Comparison of ENCODE assay signal across 13 mouse cellular contexts in genomic region chr2:70388645-70389044, GRCm38 (mm10).
DNase-seq lines count a peak whose midpoint lies in the region; ATAC-seq and TF ChIP-seq lines count a peak whose summit lies in the region.
"Had no signal": no experiment of that assay in that cellular context is flagged by ENCODE, and none has a peak within 500 bp of the region (broad histone marks: within the 10 kb centered on the region; RNA-seq: fewer than 3 reads in every experiment).

No protein-coding gene starts in this region.

- WGBS in heart, embryonic 11.5 days (ENCODE audit: insufficient replicate concordance), result 45% methylated on average over 6 of the region's 6 CpGs
- WGBS in kidney, embryonic 14.5 days, result 27% methylated on average over 6 of the region's 6 CpGs
- WGBS in intestine, postnatal 0 days, result 28% methylated on average over 6 of the region's 6 CpGs
- WGBS in midbrain, embryonic 15.5 days, result 41% methylated on average over 6 of the region's 6 CpGs

- TF ChIP-seq CTCF in intestine, postnatal 0 days (IDR thresholded peaks at IDR 0.05; ENCODE audit: low read depth), result no peak

- intact Hi-C loops in left cerebral cortex, postnatal 36 days (cut with DNase I), result no loop called here

- H3K4me2 ChIP-seq in heart, embryonic 11.5 days, result peak overlapping the region; percentile 19
- peak overlapping the region; percentile 15; the same call in 1 of the 2 replicates for H3K4me2 ChIP-seq in kidney, embryonic 14.5 days (replicated peaks; ENCODE audit: low read depth, low read length)
- H3K4me2 ChIP-seq in intestine, postnatal 0 days (replicated peaks; ENCODE audit: low read depth), result 0 out of 2 replicates have a peak overlapping the region, but pooled peaks have one; percentile 10
- H3K4me2 ChIP-seq in midbrain, embryonic 15.5 days, result no peak overlapping the region

- H3K9me3 ChIP-seq in heart, embryonic 11.5 days (replicated peaks; ENCODE audit: control insufficient read depth, low read length), result no peaks in the 10 kb centered on the region
- H3K9me3 ChIP-seq in kidney, embryonic 14.5 days (ENCODE audit: control insufficient read depth, low read length), result no peaks in the 10 kb centered on the region
- no peaks in the 10 kb centered on the region for H3K9me3 ChIP-seq in intestine, postnatal 0 days (ENCODE audit: control insufficient read depth)
- no peaks in the 10 kb centered on the region for H3K9me3 ChIP-seq in midbrain, embryonic 15.5 days
- H3K9me3 ChIP-seq: hindbrain, embryonic 10.5 days had no signal

- no peak overlapping the region for H3K9ac ChIP-seq in heart, embryonic 11.5 days (ENCODE audit: low read depth, low read length)
- no peak overlapping the region for H3K9ac ChIP-seq in kidney, embryonic 14.5 days (ENCODE audit: low read depth, low read length)
- H3K9ac ChIP-seq in intestine, postnatal 0 days (ENCODE audit: low read depth, low read length), result no peak overlapping the region
- no peak overlapping the region for H3K9ac ChIP-seq in midbrain, embryonic 15.5 days

- H3K4me1 ChIP-seq in heart, embryonic 11.5 days (ENCODE audit: control insufficient read depth, insufficient read depth, low read length), result peaks cover 6% of the 10 kb centered on the region
- H3K4me1 ChIP-seq in kidney, embryonic 14.5 days (ENCODE audit: control insufficient read depth, insufficient read depth, low read length), result peaks cover 15% of the 10 kb centered on the region; the same call in 1 of the 2 replicates
- no peaks in the 10 kb centered on the region; the same call in 1 of the 2 replicates for H3K4me1 ChIP-seq in intestine, postnatal 0 days (replicated peaks; ENCODE audit: control insufficient read depth, insufficient read depth, low read length)
- peaks cover 12% of the 10 kb centered on the region for H3K4me1 ChIP-seq in midbrain, embryonic 15.5 days

- no peak for DNase-seq in heart, adult 18-20 months
- DNase-seq in kidney, adult 18-20 months, result no peak
- DNase-seq in adrenal gland, postnatal 36 days, result no peak
- no peak for DNase-seq in left cerebral cortex, postnatal 36 days (ENCODE audit: low spot score in 2 of 2)
- DNase-seq: adrenal gland, adult 2 months; left cerebral cortex, postnatal 4 days; thymus, adult 18-20 months had no signal

- no peaks in the 10 kb centered on the region for H3K27me3 ChIP-seq in heart, embryonic 11.5 days (ENCODE audit: control insufficient read depth, insufficient read depth, low read length)
- no peaks in the 10 kb centered on the region for H3K27me3 ChIP-seq in kidney, embryonic 14.5 days (ENCODE audit: control insufficient read depth, insufficient read depth, low read length)
- no peaks in the 10 kb centered on the region for H3K27me3 ChIP-seq in intestine, postnatal 0 days (replicated peaks; ENCODE audit: control insufficient read depth, insufficient read depth, low read length)
- no peaks in the 10 kb centered on the region for H3K27me3 ChIP-seq in midbrain, embryonic 15.5 days (replicated peaks)

- H3K36me3 ChIP-seq in heart, embryonic 11.5 days (ENCODE audit: control insufficient read depth, insufficient read depth, low read length), result no peaks in the 10 kb centered on the region
- no peaks in the 10 kb centered on the region for H3K36me3 ChIP-seq in kidney, embryonic 14.5 days (ENCODE audit: control insufficient read depth, insufficient read depth, low read length)
- no peaks in the 10 kb centered on the region for H3K36me3 ChIP-seq in intestine, postnatal 0 days (ENCODE audit: control insufficient read depth, insufficient read depth)
- no peaks in the 10 kb centered on the region for H3K36me3 ChIP-seq in midbrain, embryonic 15.5 days (replicated peaks)
- H3K36me3 ChIP-seq: hindbrain, embryonic 10.5 days had no signal

- no peak for ATAC-seq in heart, embryonic 11.5 days (replicated peaks; ENCODE audit: insufficient number of reproducible peaks, low FRiP score, low TSS enrichment)
- 0 out of 2 replicates have a peak, but pooled peaks have one; percentile 10 for ATAC-seq in kidney, embryonic 14.5 days (ENCODE audit: low FRiP score, low TSS enrichment)
- no peak for ATAC-seq in intestine, postnatal 0 days
- ATAC-seq in midbrain, embryonic 15.5 days (replicated peaks), result 0 out of 2 replicates have a peak, but pooled peaks have one; percentile 50
- ATAC-seq: forebrain, embryonic 16.5 days had no signal

- H3K4me3 ChIP-seq in heart, embryonic 11.5 days (ENCODE audit: low read depth, low read length), result no peak overlapping the region
- no peak overlapping the region for H3K4me3 ChIP-seq in kidney, embryonic 14.5 days (ENCODE audit: low read length)
- H3K4me3 ChIP-seq in intestine, postnatal 0 days (ENCODE audit: low read depth, low read length), result no peak overlapping the region
- no peak overlapping the region for H3K4me3 ChIP-seq in midbrain, embryonic 15.5 days
- H3K4me3 ChIP-seq: hindbrain, embryonic 10.5 days had no signal

- peak overlapping the region; percentile 35; the same call in 1 of the 2 replicates for H3K27ac ChIP-seq in heart, embryonic 11.5 days (ENCODE audit: low read depth, low read length)
- no peak overlapping the region for H3K27ac ChIP-seq in kidney, embryonic 14.5 days (ENCODE audit: low read depth, low read length)
- H3K27ac ChIP-seq in intestine, postnatal 0 days (ENCODE audit: low read depth, low read length), result no peak overlapping the region
- H3K27ac ChIP-seq in midbrain, embryonic 15.5 days, result no peak overlapping the region
- H3K27ac ChIP-seq: hindbrain, embryonic 10.5 days had no signal

Comparison
In these comparisons a context has a peak if more than half of its experiments do, and no peak if none do; other contexts are left out.
1. ATAC-seq: peak in kidney, embryonic 14.5 days (single experiment) and midbrain, embryonic 15.5 days (single experiment); none in heart, embryonic 11.5 days (single experiment) and intestine, postnatal 0 days (single experiment).